Mouse (Mus musculus): ENCODE results near the gene Dmbt1.

GRCm38 (mm10) chr7:131122210-131122807 lies 90.5 kb downstream of the Dmbt1 start:
- TF ChIP-seq CTCF (IDR thresholded peaks at IDR 0.05; ENCODE audit: low read depth, low read length) (no peak), POLR2A (IDR thresholded peaks at IDR 0.05; ENCODE audit: borderline replicate concordance, low read depth, low read length) (no peak)

All from bone marrow macrophage, adult 2 months (primary cell).